Mouse (Mus musculus) megakaryocyte-erythroid progenitor cell, adult 5-6 weeks (primary cell): ENCODE results near the gene Arnt. TPM values are rescaled to one million over a fixed set of nuclear protein-coding genes. Genes with fewer than 3 reads are reported as not detected.
A peak's percentile ranks its signal among the peaks of the same experiment; 100 is the strongest.

ENCODE experiments used
- ATAC-seq: replicated peaks from 2 replicates; pipeline ENCODE4 v1.8.0; 2016; ENCODE audit warnings: mild to moderate bottlenecking, inconsistent platforms; ENCODE audit not compliant: severe bottlenecking, poor library complexity, low FRiP score, low TSS enrichment
- total RNA-seq, 2 experiments: library from RNA; stranded (forward) in 1 of 2; stranded (reverse) in 1 of 2; fragments of 200-1000, 215-1000 nt in 1 of 2; fragments of >200 nt in 1 of 2; fragmentation: Nextera tagmentation in 1 of 2; gene quantifications; 2 replicates each; pipeline ENCODE4 v1.2.3; 2014 to 2017

Gene Arnt
- total RNA-seq, 2 experiments from 2014 or later: 30.4 to 44.7 TPM

GRCm38 (mm10) chr3:95450408-95450807, 16.2 kb downstream of the Arnt start:
- ATAC-seq: peak; percentile 73

GRCm38 (mm10) chr3:95450915-95451314, 16.7 kb downstream of the Arnt start:
- ATAC-seq: no peak

GRCm38 (mm10) chr3:95456367-95456766, 22.2 kb downstream of the Arnt start:
- ATAC-seq: peak; percentile 69

- no peak for ATAC-seq
Observed at GRCm38 (mm10) chr3:95457758-95458157, 23.6 kb downstream of the Arnt start.

- no peak for ATAC-seq
Observed at GRCm38 (mm10) chr3:95459381-95459780, 25.2 kb downstream of the Arnt start.

GRCm38 (mm10) chr3:95463852-95464251, 29.7 kb downstream of the Arnt start:
- ATAC-seq: no peak

GRCm38 (mm10) chr3:95478966-95479365, 44.8 kb downstream of the Arnt start:
- no peak for ATAC-seq

GRCm38 (mm10) chr3:95486421-95486820, 52.2 kb downstream of the Arnt start:
- no peak for ATAC-seq

- ATAC-seq: no peak
Observed at GRCm38 (mm10) chr3:95488679-95489078, 54.5 kb downstream of the Arnt start.

GRCm38 (mm10) chr3:95490238-95490637, 56.0 kb downstream of the Arnt start:
- ATAC-seq: no peak

- ATAC-seq: peak; percentile 74
Observed at GRCm38 (mm10) chr3:95494342-95494741, 60.2 kb downstream of the Arnt start.

GRCm38 (mm10) chr3:95498229-95498628, 64.0 kb downstream of the Arnt start:
- ATAC-seq: no peak

GRCm38 (mm10) chr3:95499024-95499423, 64.8 kb downstream of the Arnt start, which contains the start of gene Ctsk:
TSS of gene Ctsk (plus strand) at chr3:95499256.
- ATAC-seq: no peak

- no peak for ATAC-seq
Observed at GRCm38 (mm10) chr3:95499496-95500140, 65.4 kb downstream of the Arnt start.

- ATAC-seq: no peak
Observed at GRCm38 (mm10) chr3:95502312-95502711, 68.1 kb downstream of the Arnt start.

- ATAC-seq: no peak
Observed at GRCm38 (mm10) chr3:95509348-95509747, 75.2 kb downstream of the Arnt start.

GRCm38 (mm10) chr3:95511611-95512180, 77.5 kb downstream of the Arnt start:
- 0 out of 2 replicates have a peak, but pooled peaks have one; percentile 36 for ATAC-seq

GRCm38 (mm10) chr3:95516614-95517041, 82.4 kb downstream of the Arnt start:
- ATAC-seq: peak; percentile 67

- ATAC-seq: peak; percentile 56
Observed at GRCm38 (mm10) chr3:95517493-95517898, 83.3 kb downstream of the Arnt start.

- ATAC-seq: no peak
Observed at GRCm38 (mm10) chr3:95518891-95519290, 84.7 kb downstream of the Arnt start.

- ATAC-seq: peak; percentile 76
Observed at GRCm38 (mm10) chr3:95519315-95519714, 85.1 kb downstream of the Arnt start.
